Mouse (Mus musculus): ENCODE results near the gene Gas6.

Gene Gas6

DNA sequence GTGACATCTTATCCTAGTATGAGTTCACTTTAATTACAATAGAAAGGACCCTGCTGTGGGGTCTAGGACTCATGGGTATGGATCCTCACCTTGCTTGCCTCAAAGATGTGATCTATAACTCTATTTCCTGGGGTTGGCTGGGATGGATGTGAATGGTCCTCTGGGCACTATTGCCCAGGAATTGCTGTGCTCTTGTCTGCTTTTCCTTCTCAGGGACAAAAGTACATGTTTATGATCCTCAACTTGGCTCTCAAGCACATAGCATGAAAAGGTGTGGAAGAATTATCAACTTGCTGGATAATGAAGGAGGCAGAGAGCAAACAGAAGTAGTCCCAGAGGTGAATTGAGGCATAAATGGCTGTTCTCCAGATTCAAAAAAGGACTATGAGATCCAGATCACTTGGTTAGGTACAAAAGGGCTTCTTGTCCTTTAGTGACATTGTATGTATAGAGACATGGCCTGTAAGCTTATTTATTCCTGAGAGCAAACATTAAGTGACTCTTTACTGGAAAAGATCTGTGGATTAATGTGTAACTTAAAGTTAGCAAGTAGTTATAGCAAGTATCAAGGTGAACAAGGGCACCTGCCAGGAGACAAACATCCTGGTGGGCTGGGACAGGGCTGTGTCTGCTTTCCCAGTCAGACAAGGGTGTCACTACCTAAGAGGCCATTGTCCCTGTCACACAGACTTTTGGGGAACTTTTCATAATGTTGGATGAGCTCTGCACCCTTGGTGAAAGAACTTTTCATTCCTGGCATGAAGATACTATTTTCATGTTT lies 10.8 kb upstream of the Gas6 start:
- peak; percentile 68 for DNase-seq

DNA sequence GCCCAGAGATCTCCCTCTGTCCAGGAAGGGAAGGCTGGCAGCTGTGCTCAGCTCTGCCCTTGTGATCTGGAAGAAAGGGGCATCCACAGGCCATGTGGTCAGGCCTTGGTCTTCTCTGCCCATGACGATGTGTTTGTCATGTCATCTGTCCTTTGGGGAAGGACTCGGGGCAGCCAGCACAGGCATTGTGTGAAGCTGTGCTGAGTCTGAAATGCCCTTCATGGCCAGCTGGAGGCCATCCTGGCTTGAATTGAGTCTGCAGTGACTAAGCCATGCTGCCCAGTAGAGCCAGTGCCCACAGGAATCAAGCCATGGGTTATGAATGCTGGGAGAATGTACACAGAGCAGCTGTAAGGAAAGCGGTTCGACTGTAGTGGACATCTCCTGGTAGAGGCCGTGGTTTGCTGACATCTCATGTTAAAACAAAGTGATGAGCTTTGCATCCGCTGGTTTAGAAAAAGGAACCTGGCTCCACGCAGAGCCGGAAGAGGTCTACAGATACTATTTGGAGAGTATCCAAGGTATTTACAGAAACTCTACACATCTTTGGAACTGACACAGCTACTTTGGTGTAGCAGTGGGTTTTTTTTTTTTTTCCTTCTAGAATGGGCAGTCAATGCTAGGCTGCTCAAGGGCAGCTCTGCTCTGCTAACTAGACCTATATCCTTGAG lies 9.8 kb upstream of the Gas6 start:
- DNase-seq: no peak

DNA sequence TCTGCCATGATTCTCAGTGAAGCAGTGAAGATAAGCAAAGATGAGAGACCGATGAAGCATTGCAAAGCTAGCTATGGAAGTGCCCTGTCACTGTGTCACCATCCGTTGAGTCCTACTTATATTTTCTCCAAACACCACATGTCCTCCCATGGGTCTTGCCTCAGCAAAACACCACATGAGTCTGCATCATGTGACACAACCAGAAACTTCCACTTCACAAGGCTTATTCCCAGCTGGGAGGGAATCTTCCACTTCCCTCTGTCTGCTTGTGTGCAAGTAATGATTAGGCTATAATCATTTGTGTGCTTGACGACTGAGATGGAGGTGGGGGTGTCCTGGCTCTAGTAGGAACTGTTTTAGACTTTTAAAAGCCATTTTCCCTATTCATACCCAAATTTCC lies 6.9 kb upstream of the Gas6 start:
- DNase-seq: no peak

DNA sequence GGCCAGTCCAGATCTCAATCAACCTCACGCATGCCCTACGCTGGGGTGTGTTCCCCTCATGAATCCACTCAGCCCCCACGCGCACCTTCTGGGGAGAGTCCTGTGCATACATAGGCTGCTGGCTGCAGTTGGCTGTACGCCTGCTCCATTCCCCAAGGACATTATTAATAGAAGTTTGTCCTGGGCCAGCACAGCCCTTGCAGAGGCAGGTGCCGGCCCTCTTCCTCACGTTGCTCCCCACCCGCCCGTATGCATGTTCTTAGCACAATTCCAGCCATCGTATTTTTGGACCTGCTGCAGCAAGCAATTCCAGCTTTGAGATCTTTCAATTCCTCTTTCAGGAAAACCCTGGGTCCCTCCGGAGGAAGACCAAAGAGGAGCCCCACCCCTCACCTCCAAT lies 1.3 kb downstream of the Gas6 start:
- peak; percentile 71 for DNase-seq

DNA sequence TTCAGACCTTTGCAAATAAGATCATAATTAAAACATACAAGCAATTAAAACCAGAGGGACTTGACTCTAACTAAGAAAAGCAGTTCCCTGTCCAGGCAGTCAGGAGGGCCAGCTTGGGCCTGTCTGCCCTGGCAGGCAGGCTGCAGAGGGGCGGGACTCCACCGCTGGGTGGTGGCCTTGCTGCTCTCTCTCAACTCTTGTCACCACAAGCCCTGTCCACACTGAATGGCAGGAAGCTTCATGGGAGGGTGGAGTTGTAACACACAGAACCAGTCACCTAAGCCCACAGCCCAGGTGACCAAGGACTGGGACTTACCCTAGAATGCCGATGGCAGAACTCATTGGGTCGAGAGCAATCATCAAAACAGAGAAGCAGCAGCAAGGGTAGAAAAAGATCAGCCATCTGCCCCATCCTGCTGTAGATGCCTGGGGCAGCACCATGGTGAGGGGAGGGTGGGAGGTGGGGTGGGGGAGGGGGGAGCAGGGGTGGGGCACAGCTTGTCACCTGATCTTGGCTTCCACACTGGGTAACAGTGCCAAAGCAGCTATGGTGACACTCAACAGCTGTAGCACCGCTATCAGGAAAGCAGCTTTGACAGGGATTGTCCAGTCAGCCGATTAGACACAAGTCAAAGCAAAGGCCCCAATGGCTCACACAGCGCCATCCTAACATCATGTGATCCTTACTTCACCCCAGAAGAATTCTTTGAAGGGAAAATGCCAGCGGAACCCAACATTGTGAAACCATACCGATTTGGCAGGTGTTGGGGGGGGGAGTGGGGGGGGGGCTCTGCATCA lies 1.9 kb downstream of the Gas6 start:
- DNase-seq: peak; percentile 81

DNA sequence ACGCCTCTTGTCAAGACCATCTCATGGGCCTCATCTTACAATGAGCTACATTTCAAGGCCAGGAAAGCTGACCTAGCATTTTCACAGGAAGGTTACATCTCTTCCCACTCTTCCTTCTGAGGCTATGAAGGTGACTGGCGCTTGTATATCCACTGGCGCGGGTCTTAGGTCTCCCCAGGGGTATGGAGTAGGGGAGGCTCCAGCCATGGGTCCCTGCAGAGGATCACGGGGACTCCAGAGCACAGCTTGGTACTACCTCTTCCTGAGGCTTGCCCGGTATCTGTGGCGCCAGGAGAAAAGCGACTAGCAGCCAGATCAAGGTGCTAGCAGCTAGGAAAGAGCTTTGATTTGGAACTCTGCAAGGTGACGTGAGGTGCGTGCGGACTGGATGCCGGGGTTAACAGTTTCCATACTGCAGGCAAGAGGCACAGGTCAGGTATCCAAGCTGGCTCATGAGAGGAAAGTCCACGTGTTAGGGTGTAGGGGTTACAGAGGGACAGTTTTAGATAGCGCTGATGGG lies 2.7 kb downstream of the Gas6 start:
- DNase-seq: no peak

DNA sequence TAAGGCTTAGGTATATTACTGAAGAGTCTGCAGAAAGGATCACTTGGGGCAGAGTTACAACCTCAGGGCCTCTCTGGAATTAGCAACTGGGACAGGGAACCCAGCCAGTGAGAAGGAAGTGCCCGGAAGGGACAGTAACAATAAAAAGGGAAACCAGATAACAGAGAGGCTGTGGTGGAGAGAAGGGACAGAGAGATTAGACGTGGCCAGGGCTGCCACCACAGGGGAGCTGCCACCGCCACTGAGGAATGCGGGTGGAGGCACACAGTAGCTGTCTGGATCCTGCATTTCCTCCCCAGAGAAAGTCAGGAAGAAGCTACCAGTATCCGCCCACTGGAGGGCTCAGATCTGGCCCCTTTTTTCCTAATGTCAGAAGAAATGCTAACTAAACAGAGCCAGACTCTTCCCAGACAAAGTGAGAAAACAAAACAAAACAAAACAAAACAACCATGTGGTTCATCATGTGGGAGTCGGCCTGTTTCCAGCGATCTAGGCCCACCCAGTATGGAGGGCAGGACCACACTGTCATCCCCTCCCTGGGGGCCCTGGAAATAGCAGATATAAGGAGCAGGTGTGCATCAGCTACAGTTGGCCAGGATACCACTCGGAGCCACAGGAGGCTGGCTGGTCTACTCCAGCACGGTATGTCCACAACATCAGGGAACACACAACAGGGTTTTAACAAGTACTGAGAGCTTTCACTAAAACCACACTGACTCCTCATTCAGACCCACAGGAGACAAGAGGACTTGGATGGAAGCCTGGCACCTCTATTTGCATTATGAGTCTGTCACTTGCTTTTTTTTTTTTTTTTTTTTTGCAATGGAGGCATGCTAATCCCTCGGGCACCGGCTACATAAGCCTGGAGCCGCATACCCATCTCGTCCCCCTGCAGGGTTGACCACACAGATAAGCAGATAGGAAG lies 4.0 kb downstream of the Gas6 start:
- peak; percentile 55 for DNase-seq

DNA sequence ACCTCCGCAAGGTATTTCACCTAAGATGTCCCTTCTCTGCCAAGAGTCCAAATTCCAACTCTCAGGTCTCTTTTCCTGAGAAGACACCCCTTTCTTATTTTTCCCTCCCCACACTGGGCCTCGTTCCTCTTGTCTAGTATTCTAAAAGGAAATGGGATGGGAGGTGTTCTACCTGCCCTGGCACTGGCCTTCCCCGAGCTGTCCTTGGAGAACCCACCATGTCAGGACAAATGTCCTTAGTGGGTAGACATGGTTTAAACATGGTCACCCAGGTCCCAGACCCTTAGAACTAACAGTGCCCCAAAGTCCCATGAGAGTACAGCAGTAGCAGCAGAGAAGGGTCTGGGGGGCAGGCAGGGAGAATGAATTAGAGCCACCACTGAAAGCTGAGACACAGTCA lies 4.9 kb downstream of the Gas6 start:
- DNase-seq: no peak

DNA sequence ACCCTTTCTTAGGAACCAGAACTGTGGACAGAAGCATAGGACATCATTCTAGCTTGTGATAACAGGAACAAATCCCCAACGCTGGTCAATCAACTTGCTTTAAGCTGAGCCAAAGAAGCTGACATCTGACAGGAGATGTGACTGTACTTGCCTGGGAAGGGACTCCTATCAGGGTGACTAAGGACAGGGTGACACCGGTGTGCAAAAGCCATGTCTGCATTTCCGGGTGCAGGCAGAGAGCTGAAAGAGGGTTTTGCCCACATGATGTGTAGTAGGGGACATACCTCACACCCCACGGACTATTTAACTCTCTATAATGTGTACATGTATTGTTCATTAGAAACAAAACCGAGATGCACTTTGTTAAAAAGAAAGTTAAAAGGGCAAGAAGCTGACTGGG lies 11.1 kb downstream of the Gas6 start:
- DNase-seq: no peak

DNA sequence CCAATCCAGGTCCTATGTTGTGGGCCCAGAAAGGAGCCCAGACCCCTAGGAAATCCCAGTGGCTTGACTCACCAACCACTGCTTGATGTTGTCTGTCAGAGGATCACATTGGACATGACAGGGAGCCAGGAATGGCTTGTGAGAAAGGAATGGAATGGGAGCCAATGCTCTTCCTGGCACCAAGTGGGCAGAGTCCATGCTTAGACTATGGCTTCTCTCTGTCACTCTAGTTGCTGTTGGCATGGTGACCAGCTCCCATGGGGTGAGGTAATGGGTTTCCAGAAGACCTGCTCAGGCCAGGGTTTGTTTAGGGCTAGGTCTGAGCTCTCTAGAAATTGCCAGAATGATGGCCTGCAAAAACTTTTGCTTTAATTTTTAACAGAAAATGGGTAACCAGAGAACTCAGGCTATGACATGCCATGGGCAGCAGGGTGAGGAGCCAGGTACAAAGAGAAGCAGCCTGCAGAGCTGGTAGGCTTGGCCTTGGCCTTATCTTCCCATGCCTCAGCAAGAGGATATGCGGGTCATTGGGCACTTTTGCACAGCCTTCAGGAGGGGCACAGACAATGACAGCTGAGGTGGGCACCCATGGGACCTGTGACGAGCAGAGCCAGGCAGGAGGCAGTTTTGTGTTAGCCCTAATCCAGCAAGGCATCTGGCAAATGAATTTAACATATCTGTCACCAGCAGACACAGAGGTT lies 12.0 kb downstream of the Gas6 start:
- DNase-seq: peak; percentile 62

DNA sequence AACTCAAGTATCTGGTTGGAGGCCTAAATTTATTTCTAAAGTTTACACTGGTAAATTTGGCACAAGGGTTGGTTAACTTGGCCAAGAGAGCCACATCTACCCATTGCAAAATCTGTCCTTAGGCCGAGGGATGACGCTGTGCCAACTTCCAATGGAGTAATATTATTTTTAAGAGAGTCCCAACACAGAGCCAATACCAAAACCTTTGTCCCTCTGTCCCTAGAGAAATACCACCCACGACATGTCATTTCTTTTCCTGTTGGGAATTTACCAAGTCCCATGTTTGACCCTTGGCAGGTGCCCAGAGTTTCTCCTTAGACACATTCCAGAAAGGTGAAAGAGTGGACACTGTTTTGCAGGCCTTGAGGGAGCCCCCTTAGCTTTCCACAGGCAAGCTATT lies 12.7 kb downstream of the Gas6 start:
- DNase-seq: peak; percentile 75

DNA sequence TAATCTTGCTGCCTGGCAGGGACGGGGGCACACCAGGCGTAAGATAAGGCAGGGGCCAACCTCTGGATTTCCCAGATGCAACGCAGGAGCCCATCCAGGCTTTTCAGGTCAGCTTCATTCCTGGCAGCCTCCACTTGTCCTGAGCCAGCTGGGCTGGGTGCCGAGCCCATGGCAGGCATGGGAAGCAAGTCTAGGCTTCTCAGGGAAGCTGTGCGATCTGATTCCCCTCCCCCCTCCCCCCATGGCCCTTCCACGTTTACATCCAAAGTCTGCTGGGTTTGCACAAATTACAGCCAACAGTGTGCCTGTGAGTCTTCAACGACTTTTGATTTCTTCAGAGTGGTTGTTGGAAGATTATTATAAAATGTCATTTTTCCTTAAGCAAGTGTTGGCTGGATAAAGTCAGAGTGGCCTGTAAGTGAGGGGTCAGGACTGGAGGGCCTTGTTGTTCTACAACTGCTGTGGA lies 13.2 kb downstream of the Gas6 start:
- DNase-seq: no peak

DNA sequence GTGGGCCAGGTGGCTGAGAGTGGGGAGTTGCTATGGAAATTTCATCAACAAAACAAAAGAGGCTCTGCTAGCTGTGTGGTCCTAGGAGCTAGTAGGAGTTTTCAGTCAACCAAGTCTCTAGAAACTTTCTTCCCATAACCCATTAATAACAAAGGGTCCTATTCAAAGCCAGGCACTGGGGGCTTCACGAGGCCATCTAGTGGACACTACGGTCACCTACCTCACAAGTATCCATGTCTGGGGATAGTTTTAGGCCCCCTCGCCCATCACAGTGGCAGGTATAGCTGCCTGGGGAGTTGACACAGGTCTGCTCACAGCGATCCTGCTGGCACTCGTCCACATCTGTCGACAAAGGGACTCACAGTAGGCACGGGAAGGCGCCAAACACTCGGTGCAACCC lies 18.4 kb downstream of the Gas6 start:
- no peak for DNase-seq

DNA sequence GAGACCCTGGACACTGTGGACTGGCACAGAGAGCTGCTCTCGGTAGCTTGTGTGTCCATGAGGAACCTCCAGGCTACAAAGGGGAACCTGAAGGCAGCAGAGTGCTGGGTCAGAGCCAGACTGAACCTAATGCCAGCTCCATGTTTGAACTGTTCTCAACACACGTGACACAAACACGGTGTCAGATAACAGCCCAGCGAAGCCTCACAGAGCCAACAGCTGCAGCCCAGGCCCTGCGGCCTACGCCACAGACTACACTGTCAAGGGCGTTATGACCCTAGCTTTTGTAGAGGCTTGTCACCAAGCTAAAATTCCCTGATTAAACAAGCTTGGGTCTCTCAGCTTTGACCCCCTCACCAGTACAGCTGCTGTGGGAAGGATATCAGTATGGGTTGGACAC lies 22.0 kb downstream of the Gas6 start:
- DNase-seq: no peak

DNA sequence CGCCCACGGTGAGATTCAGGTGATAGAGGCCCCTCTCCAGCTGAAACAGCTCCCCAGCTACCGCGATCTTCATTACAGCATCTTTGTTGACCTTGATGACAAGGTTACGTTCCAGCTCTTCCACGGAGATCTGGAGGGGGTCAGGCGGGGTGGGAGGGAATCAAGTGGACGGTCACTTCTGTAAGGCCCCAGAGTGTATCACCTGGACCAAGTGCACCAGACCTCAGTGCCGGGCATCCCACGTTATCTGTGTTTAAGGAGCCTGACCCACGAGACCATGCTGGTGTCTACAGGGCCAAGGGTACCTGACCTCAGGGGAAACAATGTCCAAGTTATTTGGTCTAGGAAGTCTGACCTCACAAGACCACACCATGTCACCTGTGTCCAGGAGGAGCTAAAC lies 22.8 kb downstream of the Gas6 start:
- DNase-seq: no peak

DNA sequence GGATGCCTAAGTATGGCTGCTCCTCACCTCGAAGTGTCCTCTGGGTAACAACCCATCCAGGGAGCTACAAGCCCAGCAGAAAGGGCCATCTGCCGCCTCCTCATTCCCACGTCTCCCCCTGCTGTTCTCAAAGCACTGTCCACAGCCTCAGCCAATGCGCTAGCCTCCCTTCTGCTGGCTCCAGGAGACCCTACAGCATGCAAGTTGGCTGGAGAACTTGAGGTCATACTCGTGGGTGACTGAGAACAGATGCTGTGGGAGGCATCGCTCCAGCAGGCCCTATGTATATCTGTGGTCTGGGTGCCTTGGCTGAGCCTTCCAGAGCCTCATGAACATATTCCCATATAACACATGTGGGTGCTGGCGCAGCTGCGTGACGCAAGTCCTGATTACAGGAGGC lies 25.6 kb downstream of the Gas6 start:
- DNase-seq: no peak

DNA sequence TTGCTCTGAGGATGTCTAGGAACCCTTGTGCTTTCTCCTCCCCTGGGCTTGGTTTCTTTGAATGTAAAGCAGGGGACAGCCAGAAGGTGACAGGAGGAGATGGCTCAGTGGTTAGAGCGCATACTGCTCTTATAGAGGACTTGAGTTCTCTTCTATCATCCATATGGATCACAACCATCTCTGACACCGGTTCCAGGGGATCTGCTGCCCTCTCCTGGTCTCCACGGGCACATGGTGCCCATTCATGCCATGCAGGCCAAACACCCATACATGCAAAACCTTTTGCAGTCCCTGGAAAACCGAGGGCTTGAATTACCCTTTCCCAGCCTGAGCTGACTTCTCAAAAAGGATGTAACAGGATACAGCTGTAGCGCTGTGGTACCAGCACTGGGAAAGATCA lies 27.3 kb downstream of the Gas6 start:
- DNase-seq: peak; percentile 43

DNA sequence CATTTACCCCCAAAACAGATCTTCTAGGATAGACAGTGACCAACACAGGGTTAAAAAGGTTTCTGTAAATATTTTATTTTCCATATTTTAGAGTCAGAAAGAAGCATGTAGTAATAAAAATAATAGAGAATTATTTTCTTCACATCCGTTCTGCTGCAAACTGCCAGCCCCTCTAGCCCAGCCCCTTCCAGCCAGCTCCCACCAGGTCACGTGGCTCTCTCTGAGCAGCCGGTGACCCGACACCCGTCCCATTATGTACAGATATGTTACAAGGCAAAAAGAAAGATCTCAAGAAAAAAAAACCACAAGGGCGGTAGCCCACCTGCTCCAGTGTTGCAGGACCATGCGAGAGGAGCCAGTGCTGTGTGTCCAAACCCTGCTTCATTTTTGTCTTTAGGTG lies 29.0 kb downstream of the Gas6 start:
- peak; percentile 60 for DNase-seq

DNA sequence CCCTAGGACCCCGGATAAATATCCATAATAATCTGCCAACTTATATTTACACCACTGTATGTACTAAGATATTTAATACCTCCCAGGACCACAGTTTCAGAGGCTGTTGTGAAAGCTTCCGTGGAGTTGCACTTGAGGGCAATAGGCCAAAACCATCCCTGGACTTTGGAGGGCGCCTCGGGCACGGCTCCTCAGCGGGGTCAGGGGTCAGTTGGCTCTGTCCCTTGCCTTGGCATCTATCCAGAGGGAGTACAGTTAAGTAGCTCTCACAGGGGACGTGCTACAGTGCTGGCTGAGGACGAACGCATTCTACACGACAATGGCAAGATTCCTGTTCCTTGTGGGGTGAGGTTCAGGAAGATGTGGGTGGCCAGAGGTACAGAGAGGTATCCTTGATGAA lies 31.9 kb downstream of the Gas6 start:
- DNase-seq: peak; percentile 93

DNA sequence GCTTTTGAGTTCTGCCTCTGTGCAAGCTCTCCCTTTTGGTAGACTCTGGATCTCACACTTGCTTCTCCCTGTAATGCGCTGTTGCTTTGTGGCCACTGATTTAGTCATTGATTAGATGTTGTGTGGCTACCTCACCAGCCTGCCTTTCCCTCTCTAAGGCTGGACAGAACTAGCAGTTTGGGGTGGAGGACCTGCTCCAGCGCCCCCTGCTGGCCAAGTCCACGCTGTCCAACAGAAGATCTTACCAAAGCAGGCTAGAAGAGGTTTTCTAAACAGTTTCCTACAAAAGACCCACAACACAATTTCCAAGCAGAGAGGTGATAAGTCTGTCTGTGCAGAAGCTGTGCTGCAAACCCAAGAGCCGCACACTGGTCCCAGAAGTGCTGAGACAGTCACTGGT lies 32.4 kb downstream of the Gas6 start:
- DNase-seq: peak; percentile 78

DNA sequence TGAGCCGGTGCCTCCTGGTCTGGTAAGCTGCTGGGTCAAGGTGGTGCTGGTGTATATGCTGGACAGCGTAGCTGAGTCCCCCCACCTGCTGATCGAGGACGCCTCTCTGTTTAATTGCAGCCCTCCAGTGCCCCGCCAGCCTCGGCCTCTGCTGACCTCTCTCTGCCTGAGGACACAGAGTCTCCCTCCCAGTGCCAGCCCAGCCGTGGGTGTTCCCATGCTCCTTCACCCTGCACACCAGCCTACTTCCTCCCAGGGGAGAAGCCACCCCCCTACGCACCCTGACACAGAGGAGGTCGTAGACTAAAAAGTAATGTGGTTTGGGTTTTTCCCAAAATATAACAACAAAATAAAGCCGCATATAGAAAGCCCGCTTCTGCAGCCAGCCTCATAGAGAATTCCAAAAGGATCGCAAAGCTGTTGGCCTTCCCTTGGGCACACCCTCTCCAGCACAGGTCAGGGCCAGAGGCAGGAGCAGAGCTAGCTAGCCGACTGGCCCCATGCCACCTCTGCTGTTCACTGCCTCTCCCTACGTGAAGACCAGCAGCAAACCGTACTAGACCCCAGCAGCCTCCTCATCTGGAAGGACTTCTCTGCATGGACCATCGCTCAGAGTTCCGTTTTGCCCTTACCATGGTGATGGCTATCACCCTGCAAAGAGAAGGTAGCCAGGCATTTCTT lies 33.1 kb downstream of the Gas6 start:
- DNase-seq: peak; percentile 40
